Mouse (Mus musculus) urinary bladder, postnatal 4 days (tissue): Measurements from ENCODE around the gene Snx32.
"Not testable (repeated sequence)": the region's sequence is repeated elsewhere in the genome, so short reads cannot be mapped to it uniquely, and the experiment has no call there.

Experiments used
- DNase-seq, 2 experiments: peaks; one replicate each; pipeline ENCODE4 v3.0.0; 2021 to 2022; ENCODE audit warnings: low spot score in 2 of 2

The Snx32 gene

GRCm38 (mm10) chr19:5512091-5513004 is 2.0 kb upstream of the Snx32 start:
- DNase-seq = no peak

- no peak for DNase-seq
Measured at GRCm38 (mm10) chr19:5511074-5511632, 815 bp upstream of the Snx32 start.

GRCm38 (mm10) chr19:5503687-5504086 is 6.7 kb downstream of the Snx32 start, which contains the start of gene 1700020D05Rik:
Gene 1700020D05Rik, minus strand, starts transcription at chr19:5503787.
- no peak for DNase-seq

- DNase-seq = no peak
Measured at GRCm38 (mm10) chr19:5500330-5500875, 9.9 kb downstream of the Snx32 start.

GRCm38 (mm10) chr19:5496052-5496370 is 14.3 kb downstream of the Snx32 start:
- DNase-seq = no peak

GRCm38 (mm10) chr19:5495353-5496051 is 14.8 kb downstream of the Snx32 start:
- no peak for DNase-seq

- no peak for DNase-seq
Measured at GRCm38 (mm10) chr19:5494314-5494713, 16.0 kb downstream of the Snx32 start.

- DNase-seq = not testable (repeated sequence)
Measured at GRCm38 (mm10) chr19:5493301-5493721, 17.0 kb downstream of the Snx32 start.

- no peak for DNase-seq
Measured at GRCm38 (mm10) chr19:5492641-5493040, 17.7 kb downstream of the Snx32 start.

- peak; percentile 78 to 79 for DNase-seq
Measured at GRCm38 (mm10) chr19:5490898-5491708, 19.2 kb downstream of the Snx32 start.

- peak; percentile 92 to 93 for DNase-seq
Measured at GRCm38 (mm10) chr19:5490313-5490897, 19.9 kb downstream of the Snx32 start, which contains the start of gene Cfl1. Gene Cfl1, plus strand, starts transcription at chr19:5490455.

- not testable (repeated sequence) for DNase-seq
Measured at GRCm38 (mm10) chr19:5489721-5490120, 20.6 kb downstream of the Snx32 start.

- DNase-seq = peak; percentile 96 to 97
Measured at GRCm38 (mm10) chr19:5488878-5489571, 21.3 kb downstream of the Snx32 start.

GRCm38 (mm10) chr19:5487768-5488550 is 22.4 kb downstream of the Snx32 start, which contains the start of gene Mus81:
Gene Mus81, minus strand, starts transcription at chr19:5488402.
- peak; percentile 94 to 95 for DNase-seq

- DNase-seq = no peak
Measured at GRCm38 (mm10) chr19:5486771-5487170, 23.6 kb downstream of the Snx32 start.

GRCm38 (mm10) chr19:5486286-5486685 is 24.1 kb downstream of the Snx32 start:
- no peak for DNase-seq

GRCm38 (mm10) chr19:5485821-5486220 is 24.5 kb downstream of the Snx32 start:
- no peak for DNase-seq

GRCm38 (mm10) chr19:5485371-5485770 is 25.0 kb downstream of the Snx32 start:
- no peak for DNase-seq

GRCm38 (mm10) chr19:5484496-5484895 is 25.8 kb downstream of the Snx32 start:
- no peak for DNase-seq
